Mouse (Mus musculus) left cerebral cortex, adult 2 months (tissue): ENCODE data around the gene Pi4k2a. TPM values are rescaled to one million over a fixed set of nuclear protein-coding genes. Genes with fewer than 3 reads are reported as not detected.

Source experiments
- DNase-seq, 2 experiments: peaks; one replicate each; pipeline ENCODE4 v3.0.0; 2021 to 2022; ENCODE audit warnings: low spot score in 2 of 2, mixed read lengths in 1 of 2; ENCODE audit errors: extremely low spot score in 1 of 2
- H3K27ac ChIP-seq: fragments of 200-600 bp; 2 replicates; pipeline ENCODE4 v1.8.1; 2022
- H3K4me3 ChIP-seq: fragments of 200-600 bp; 2 replicates; pipeline ENCODE4 v1.8.1; 2022
- CTCF ChIP-seq: fragments of 200-600 bp; IDR thresholded peaks from 2 replicates; pipeline ENCODE4 v1.8.1; 2022; ENCODE audit warnings: antibody characterized with exemption, mild to moderate bottlenecking, moderate library complexity
- intact Hi-C: fragments of 180-260 bp; cut with DNase I; formaldehyde crosslinking; loops from one replicate; pipeline ENCODE4 v1.15.1; 2025
- total RNA-seq, 2 experiments: library from RNA; stranded (reverse); gene quantifications; 2 replicates each; pipeline ENCODE4 v1.2.3; 2021

Pi4k2a gene
- total RNA-seq, 2 experiments from 2014 or later, result 65.6 to 67.3 TPM

DNA sequence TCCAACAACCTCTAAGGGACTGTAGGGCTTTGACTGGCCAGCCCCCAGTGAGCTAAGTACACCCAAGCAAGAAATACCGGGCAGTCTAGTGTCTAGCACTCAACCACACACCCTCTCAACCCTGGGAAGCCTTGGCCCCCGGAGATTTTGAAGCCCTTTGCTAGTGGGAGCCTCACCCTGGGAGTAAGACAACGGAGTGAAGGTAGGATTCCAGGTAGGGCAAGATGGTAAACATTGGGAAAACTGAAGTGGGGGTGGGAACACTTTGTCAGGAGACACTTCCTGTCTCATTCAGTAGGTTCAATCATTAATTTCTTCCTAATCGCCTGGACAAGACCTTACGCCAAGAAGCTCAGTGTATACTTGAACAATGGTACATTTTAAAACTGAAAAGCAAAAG, 36.8 kb downstream of the Pi4k2a start:
- no peak for TF ChIP-seq CTCF
- no peak for DNase-seq
- no peak overlapping the region for H3K4me3 ChIP-seq
- intact Hi-C loops, result no loop called here
- no peak overlapping the region for H3K27ac ChIP-seq

- DNase-seq, result no peak
- intact Hi-C loops, result loop anchor here (2.0 kb wide), 2 partner anchors 17 to 37 kb away; partner anchors contain the start of gene Pi4k2a
Measured at GRCm38 (mm10) chr19:42128052-42128740, 37.9 kb downstream of the Pi4k2a start.

DNA sequence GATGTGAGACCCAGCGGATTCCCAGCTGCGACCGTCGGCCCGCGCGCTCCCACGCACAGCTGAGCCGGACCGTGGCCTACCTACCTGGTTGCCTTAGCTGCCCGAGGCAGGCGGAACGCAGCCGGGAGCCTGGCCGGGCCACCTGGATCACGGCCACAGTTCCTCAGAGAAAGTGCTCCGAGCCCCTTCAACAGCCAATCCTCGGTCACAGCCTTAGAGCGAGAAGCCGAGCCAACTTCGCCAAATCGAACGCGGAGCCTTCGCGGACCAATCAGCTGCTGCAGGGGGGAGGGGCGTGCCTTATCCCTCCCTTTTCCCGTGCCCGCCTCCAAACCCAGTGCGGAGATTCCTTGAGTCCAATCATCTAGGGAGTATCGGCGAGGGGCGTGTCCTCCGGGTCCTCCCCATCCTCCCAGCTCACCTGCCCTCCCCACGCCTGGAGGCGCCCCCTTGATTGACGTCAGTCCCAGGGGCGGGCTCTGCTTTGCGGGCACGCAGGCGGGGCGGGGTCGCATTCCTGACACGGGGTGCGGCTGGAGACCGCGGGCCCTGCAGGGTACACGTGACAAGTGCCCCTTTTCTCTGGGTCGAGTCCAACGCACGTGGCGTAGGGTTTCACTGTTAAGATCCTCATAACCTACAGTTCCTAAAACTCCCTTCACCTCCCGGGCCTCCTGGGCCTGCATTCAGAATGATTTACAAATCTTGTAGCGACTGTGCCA, 38.7 kb downstream of the Pi4k2a start, which contains the start of gene Avpi1:
Gene Avpi1 (minus strand): TSS at position 273 of the 722 bp plus-strand sequence.
- intact Hi-C loops, result loop anchor here (2.0 kb wide), 2 partner anchors 16 to 38 kb away; partner anchors contain the start of gene Pi4k2a
- peak within 1 kb of the TSS; percentile 70 for H3K4me3 ChIP-seq
- peak; percentile 95 to 98 for DNase-seq
- H3K27ac ChIP-seq, result peak within 1 kb of the TSS; percentile 96
- TF ChIP-seq CTCF, result no peak

More at GRCm38 (mm10) chr19:42128052-42128740, 37.9 kb downstream of the Pi4k2a start:
- no peak for TF ChIP-seq CTCF
- peak overlapping the region; percentile 96 for H3K27ac ChIP-seq
- peak overlapping the region; percentile 70 for H3K4me3 ChIP-seq

- Histone ChIP-seq H3K4me3 (peak overlapping the region; percentile 70), H3K27ac (peak overlapping the region; percentile 96)
- DNase-seq, result no peak
- TF ChIP-seq CTCF, result no peak
- intact Hi-C loops, result loop anchor here (2.0 kb wide), 2 partner anchors 15 to 39 kb away; partner anchors contain the start of gene Pi4k2a
Measured at GRCm38 (mm10) chr19:42129509-42130293, 39.4 kb downstream of the Pi4k2a start.

GRCm38 (mm10) chr19:42130294-42130606, 40.0 kb downstream of the Pi4k2a start:
- no peak overlapping the region for H3K4me3 ChIP-seq
- DNase-seq, result no peak
- H3K27ac ChIP-seq, result peak overlapping the region; percentile 96
- intact Hi-C loops, result no loop called here
- TF ChIP-seq CTCF, result no peak

DNA sequence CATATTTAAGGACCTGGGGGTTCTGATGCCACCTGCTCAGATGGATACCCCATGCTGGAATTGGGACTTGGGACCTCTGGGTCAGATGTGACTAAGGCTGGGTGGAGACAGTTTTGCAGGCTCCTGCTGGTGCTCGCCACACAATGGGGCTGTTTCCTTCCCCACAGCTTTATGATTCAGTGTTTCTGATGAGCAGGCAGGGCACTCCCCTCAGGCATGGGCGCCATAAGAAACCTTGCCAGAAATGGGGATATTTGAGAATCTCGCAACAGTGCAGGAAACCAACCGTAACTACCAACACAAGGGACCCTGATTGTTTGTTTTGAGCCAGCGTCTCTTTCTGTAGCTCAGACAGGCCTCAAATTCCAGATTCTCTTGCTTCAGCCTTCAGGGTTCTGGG, 40.8 kb downstream of the Pi4k2a start:
- no peak overlapping the region for H3K4me3 ChIP-seq
- no peak for DNase-seq
- peak overlapping the region; percentile 96 for H3K27ac ChIP-seq
- TF ChIP-seq CTCF, result no peak
- intact Hi-C loops, result no loop called here

- DNase-seq, result no peak
- intact Hi-C loops, result no loop called here
- Histone ChIP-seq H3K27ac (no peak overlapping the region), H3K4me3 (no peak overlapping the region)
- no peak for TF ChIP-seq CTCF
Measured at GRCm38 (mm10) chr19:42135070-42135469, 44.8 kb downstream of the Pi4k2a start.

DNA sequence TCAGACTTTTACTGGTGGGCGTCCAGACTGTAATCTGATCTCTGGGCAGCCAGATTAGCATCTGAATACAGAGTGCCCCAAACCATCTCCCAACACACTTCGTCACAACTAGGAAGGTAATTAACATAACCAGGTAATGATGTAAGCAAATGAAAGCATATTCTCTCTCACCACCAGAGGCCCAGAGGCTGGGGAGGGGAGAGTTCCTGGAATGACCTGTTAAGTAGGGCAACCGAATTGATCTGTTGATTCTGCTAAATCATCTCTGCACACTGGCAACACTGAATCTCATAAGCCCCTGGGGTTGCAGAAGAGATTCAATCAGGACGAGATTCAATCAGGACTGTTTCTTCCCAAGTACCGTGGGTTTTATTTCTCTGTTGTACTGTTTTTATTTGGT, 45.9 kb downstream of the Pi4k2a start:
- Histone ChIP-seq H3K4me3 (no peak overlapping the region), H3K27ac (no peak overlapping the region)
- no peak for TF ChIP-seq CTCF
- DNase-seq, result no peak
- intact Hi-C loops, result no loop called here

DNA sequence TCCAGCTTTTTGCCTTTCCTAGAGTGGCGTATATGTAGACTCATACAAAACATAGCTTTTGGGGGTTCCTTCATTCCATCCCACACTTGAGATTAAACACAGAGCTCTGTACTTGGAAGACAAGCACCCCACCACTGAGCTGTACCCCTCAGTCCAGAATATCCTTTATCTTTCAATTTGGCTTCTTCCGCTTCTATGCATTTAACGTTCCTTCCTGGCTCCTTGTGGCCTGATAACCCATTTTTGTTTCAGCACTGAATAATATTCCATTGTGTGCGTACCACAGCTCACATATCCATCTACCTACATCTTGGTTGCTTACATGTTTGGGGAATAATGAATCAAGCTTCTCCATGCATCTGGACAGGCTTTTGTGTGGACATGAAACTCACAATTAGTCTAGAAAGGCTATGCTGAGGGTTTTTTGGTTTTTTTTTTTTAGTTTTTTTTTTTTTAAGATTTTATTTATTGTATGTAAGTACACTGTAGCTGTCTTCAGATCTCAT, 47.0 kb downstream of the Pi4k2a start:
- H3K27ac ChIP-seq, result no peak overlapping the region
- DNase-seq, result no peak
- TF ChIP-seq CTCF, result no peak
- no peak overlapping the region for H3K4me3 ChIP-seq
- intact Hi-C loops, result no loop called here

- no peak for TF ChIP-seq CTCF
- intact Hi-C loops, result no loop called here
Measured at GRCm38 (mm10) chr19:42138517-42139285, 48.4 kb downstream of the Pi4k2a start.

More at GRCm38 (mm10) chr19:42138517-42139285, 48.4 kb downstream of the Pi4k2a start:
- Histone ChIP-seq H3K4me3 (no peak overlapping the region), H3K27ac (no peak overlapping the region)
- DNase-seq, result no peak
